Mouse (Mus musculus) midbrain, embryonic 14.5 days (tissue): ENCODE measurements at regions not wholly inside any gene's neighbourhood (a gene's known extent, or its start where the extent isn't known, plus 50 kb on each side); places are given as distances from the start of the nearest gene placed in this dataset.

Experiments used
- ATAC-seq: fragments of 200-750 bp; cut with Nextera tagmentation; 2 replicates; pipeline ENCODE4 v1.8.0; 2017; ENCODE audit warnings: moderate number of reproducible peaks, moderate library complexity; ENCODE audit not compliant: low FRiP score, low TSS enrichment
- DNase-seq: peaks from one replicate; pipeline ENCODE4 v3.0.0-alpha.2; 2015
- H3K27ac ChIP-seq: fragments of 300-500 bp; sonication (generic); replicated peaks from 2 replicates; pipeline ENCODE4 v1.5.1; 2014; ENCODE audit warnings: mild to moderate bottlenecking, low read depth, low read length, moderate library complexity
- H3K27me3 ChIP-seq: fragments of 300-500 bp; sonication (generic); 2 replicates; pipeline ENCODE4 v1.6.1; 2014; ENCODE audit warnings: low read length, control low read depth, mixed read lengths; ENCODE audit not compliant: control insufficient read depth, insufficient read depth
- H3K36me3 ChIP-seq: fragments of 300-500 bp; sonication (generic); 2 replicates; pipeline ENCODE4 v1.6.1; 2014; ENCODE audit warnings: low read length, control low read depth; ENCODE audit not compliant: control insufficient read depth, insufficient read depth
- H3K4me1 ChIP-seq: fragments of 300-500 bp; sonication (generic); 2 replicates; pipeline ENCODE4 v1.6.1; 2014; ENCODE audit warnings: mild to moderate bottlenecking, antibody characterized with exemption, low read length, control low read depth; ENCODE audit not compliant: control insufficient read depth, insufficient read depth
- H3K4me2 ChIP-seq: fragments of 300-500 bp; sonication (generic); 2 replicates; pipeline ENCODE4 v1.6.1; 2014; ENCODE audit warnings: mild to moderate bottlenecking, low read length, moderate library complexity
- H3K4me3 ChIP-seq: fragments of 300-500 bp; sonication (generic); replicated peaks from 2 replicates; pipeline ENCODE4 v1.5.1; 2014; ENCODE audit warnings: low read depth, low read length
- H3K9ac ChIP-seq: fragments of 300-500 bp; sonication (generic); replicated peaks from 2 replicates; pipeline ENCODE4 v1.6.1; 2014; ENCODE audit warnings: mild to moderate bottlenecking, low read length, moderate library complexity
- H3K9me3 ChIP-seq: fragments of 300-500 bp; sonication (generic); 2 replicates; pipeline ENCODE4 v1.6.1; 2016; ENCODE audit warnings: low read length, control low read depth, mixed read lengths; ENCODE audit not compliant: control insufficient read depth
- WGBS: fragments of 180-500 bp; shearing (Covaris S2); extraction: QIAGEN DNeasy Blood & Tissue Kit; methylation state at CpG from one replicate; pipeline ENCODE4 v1.1.7; 2014; 5-methylcytosine and 5-hydroxymethylcytosine counted together

DNA sequence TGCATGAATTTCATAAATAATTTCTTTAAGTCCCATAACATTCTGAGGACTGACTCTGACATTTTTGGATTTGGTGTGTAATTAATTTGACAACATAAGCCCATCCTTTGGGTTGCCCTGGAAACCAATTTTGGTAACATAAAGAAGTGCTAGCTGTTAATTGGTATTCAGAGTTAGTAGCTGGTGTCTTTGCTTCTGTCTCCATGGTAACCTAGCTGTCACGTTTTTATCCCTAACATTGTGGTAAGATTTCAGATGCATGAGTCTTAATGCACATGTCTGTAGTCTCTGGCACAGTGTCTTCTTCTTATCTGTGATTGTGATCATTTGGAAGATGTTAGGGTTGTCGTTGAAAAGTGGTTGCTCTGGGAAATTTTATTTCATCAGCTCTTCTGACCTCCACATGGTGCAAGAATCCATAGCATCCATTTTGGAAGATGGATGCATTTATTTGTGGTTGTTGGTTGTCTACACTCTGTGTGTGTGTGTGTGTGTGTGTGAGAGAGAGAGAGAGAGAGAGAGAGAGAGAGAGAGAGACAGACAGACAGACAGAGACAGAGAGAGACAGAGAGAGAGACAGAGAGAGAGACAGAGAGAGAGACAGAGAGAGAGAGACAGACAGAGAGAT is 255.1 kb downstream of the Plk2 start:
- DNase-seq (peak; percentile 87), ATAC-seq (peak; percentile 87)
- Histone ChIP-seq H3K4me3 (no peak overlapping the region), H3K4me1 (peaks cover 10% of the 10 kb centered on the region; the same call in 1 of the 2 replicates), H3K36me3 (no peaks in the 10 kb centered on the region), H3K27ac (peak overlapping the region; percentile 39), H3K9ac (no peak overlapping the region), H3K4me2 (no peak overlapping the region), H3K27me3 (no peaks in the 10 kb centered on the region), H3K9me3 (no peaks in the 10 kb centered on the region)
- 5% methylated on average over 2 of the region's 2 CpGs for WGBS

DNA sequence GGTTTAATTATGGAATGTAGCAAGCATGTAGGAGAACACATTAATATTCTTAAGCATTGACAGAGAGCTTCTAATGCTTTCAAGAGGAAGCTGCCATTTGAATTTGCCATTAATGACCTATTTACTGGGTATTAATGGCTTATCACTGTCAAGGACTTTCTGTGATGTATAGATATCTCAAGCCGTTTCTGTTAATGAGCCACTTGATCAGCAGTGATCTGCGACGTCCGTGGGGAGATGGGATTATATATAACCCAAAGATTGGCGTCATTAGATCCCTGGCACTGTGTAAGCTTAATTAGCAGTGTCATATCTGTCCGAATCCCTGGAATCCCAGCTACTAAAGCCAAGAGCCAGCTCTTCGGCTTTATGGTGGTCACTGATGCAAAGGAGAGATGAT is 257.4 kb downstream of the Plk2 start:
- Histone ChIP-seq H3K4me3 (no peak overlapping the region), H3K36me3 (no peaks in the 10 kb centered on the region), H3K9ac (no peak overlapping the region), H3K4me1 (peaks cover 10% of the 10 kb centered on the region; the same call in 1 of the 2 replicates), H3K9me3 (no peaks in the 10 kb centered on the region), H3K27me3 (no peaks in the 10 kb centered on the region), H3K27ac (no peak overlapping the region), H3K4me2 (no peak overlapping the region)
- ATAC-seq (no peak), DNase-seq (peak; percentile 46)
- 34% methylated on average over 7 of the region's 7 CpGs for WGBS

DNA sequence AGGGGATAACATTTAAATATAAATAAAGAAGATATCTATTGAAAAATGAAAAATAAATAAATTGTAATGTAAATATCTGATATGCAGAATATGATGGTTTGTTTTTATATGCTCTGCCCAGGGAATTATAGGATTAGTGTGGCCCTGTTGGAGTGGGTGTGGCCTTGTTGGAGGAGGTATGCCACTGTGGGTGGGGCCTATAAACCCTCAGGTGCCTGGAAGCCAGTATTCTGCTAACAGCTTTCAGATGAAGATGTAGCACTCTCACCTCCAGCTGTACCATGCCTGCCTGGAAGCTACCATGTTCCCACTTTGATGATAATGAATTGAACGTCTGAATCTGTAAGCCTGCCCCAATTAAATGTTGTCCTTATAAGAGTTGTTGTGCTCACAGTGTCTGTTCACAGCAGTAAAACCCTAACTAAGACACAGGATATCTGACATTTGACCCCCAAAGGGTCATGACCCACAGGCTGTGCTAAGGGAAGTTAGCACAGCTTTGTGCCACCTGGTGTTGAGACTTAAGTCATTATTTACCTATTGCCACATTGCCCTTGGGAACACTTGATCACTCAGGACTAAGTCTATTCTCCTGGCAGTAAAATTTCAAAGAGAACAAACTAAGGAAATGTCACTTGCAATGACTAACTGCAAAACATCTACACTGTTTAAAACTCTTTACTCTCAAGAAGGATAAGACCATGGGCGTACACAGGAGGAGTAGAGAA is 270.4 kb downstream of the Plk2 start:
- H3K27me3 ChIP-seq: no peaks in the 10 kb centered on the region
- no peaks in the 10 kb centered on the region for H3K36me3 ChIP-seq
- H3K27ac ChIP-seq: no peak overlapping the region
- no peaks in the 10 kb centered on the region for H3K9me3 ChIP-seq
- WGBS: 56% methylated on average over 2 of the region's 2 CpGs
- H3K4me3 ChIP-seq: no peak overlapping the region
- no peak overlapping the region for H3K9ac ChIP-seq
- no peak overlapping the region for H3K4me2 ChIP-seq
- DNase-seq: no peak
- ATAC-seq: no peak
- no peaks in the 10 kb centered on the region for H3K4me1 ChIP-seq

- DNase-seq (no peak), ATAC-seq (no peak)
- WGBS: 61% methylated on average over 7 of the region's 7 CpGs
Observed at GRCm38 (mm10) chr13:110667276-110667956, 272.6 kb downstream of the Plk2 start.

GRCm38 (mm10) chr13:110673536-110673935 is 278.7 kb downstream of the Plk2 start:
- ATAC-seq (no peak), DNase-seq (no peak)
- Histone ChIP-seq H3K9me3 (no peaks in the 10 kb centered on the region), H3K36me3 (no peaks in the 10 kb centered on the region), H3K27ac (no peak overlapping the region), H3K27me3 (no peaks in the 10 kb centered on the region), H3K4me1 (no peaks in the 10 kb centered on the region), H3K4me2 (no peak overlapping the region), H3K4me3 (no peak overlapping the region), H3K9ac (no peak overlapping the region)
- 62% methylated on average over 2 of the region's 2 CpGs for WGBS

More at GRCm38 (mm10) chr13:110667276-110667956, 272.6 kb downstream of the Plk2 start:
- Histone ChIP-seq H3K4me2 (no peak overlapping the region), H3K4me3 (no peak overlapping the region), H3K9me3 (no peaks in the 10 kb centered on the region), H3K36me3 (no peaks in the 10 kb centered on the region), H3K4me1 (no peaks in the 10 kb centered on the region), H3K27ac (no peak overlapping the region), H3K27me3 (no peaks in the 10 kb centered on the region), H3K9ac (no peak overlapping the region)

- Histone ChIP-seq H3K4me3 (no peak overlapping the region), H3K27ac (no peak overlapping the region), H3K4me2 (no peak overlapping the region), H3K36me3 (no peaks in the 10 kb centered on the region), H3K4me1 (no peaks in the 10 kb centered on the region), H3K27me3 (0 out of 2 replicates have a peak, but pooled peaks cover 5% of the 10 kb centered on the region), H3K9ac (no peak overlapping the region), H3K9me3 (no peaks in the 10 kb centered on the region)
- ATAC-seq: no peak
- peak; percentile 24 for DNase-seq
- WGBS: 75% methylated on average over 11 of the region's 11 CpGs
Observed at GRCm38 (mm10) chr13:110683259-110684041, 288.6 kb downstream of the Plk2 start.

DNA sequence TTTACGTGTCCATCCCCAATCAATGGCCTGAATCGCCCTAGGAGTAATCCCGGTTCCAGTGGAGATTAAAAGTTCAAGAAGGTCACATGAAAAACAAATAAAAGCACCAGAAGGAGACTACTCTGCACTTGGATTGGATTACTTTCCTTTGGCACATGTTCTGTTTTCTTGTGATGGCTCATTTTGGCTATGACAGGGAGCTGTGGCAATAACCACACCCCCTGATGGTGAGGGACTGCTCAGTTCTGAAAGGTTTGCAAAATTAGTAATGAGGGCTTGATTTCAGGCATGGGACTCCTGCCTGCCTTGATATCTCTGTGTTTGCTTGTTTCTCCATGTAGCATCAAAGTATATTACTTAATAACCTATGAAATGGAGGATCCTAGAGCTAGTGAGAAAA is 293.9 kb downstream of the Plk2 start:
- no peaks in the 10 kb centered on the region for H3K9me3 ChIP-seq
- no peaks in the 10 kb centered on the region for H3K4me1 ChIP-seq
- H3K27ac ChIP-seq: no peak overlapping the region
- H3K27me3 ChIP-seq: 0 out of 2 replicates have a peak, but pooled peaks cover 5% of the 10 kb centered on the region
- ATAC-seq: no peak
- H3K36me3 ChIP-seq: no peaks in the 10 kb centered on the region
- DNase-seq: no peak
- no peak overlapping the region for H3K4me2 ChIP-seq
- no peak overlapping the region for H3K9ac ChIP-seq
- H3K4me3 ChIP-seq: no peak overlapping the region
- 25% methylated on average over 3 of the region's 3 CpGs for WGBS

DNA sequence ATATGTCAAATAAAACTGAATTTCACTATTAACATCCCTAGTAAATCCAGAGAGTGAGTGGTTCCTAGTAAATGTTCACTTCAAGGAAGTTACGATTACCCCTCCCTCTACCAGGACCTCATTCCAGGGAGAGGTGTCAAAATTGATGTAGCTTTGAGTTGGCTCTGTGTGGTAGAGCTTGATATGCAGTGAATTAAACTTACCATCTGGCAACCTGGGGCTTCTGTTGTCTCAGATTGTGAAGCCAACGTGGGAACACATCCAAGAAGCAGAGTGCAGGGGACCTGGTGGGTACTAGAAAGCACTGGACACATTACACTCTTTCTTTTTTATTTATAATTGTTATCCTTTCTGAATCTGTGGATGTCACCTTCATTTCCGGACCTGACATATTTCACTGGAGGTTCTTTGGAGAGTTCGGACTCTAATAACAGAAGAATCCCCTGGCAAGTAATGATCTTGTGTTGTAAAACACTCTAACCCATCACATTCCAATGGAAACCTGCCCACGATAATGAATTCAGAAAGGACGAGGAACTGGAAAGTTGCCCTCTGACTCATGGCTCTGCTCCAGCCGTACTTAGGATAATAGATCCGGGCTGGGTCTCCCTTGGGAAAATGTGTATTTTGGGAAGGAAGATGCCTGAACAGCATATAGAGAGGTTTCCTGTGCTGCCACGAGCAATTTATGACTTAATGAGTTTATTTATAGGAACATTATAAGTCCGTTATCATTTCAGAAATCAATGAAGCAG is 295.8 kb downstream of the Plk2 start:
- WGBS: 55% methylated on average over 10 of the region's 10 CpGs
- H3K4me3 ChIP-seq: no peak overlapping the region
- H3K4me2 ChIP-seq: no peak overlapping the region
- H3K36me3 ChIP-seq: no peaks in the 10 kb centered on the region
- DNase-seq (peak; percentile 69), ATAC-seq (no peak)
- H3K4me1 ChIP-seq: no peaks in the 10 kb centered on the region
- no peaks in the 10 kb centered on the region for H3K9me3 ChIP-seq
- H3K27ac ChIP-seq: no peak overlapping the region
- H3K9ac ChIP-seq: no peak overlapping the region
- 0 out of 2 replicates have a peak, but pooled peaks cover 5% of the 10 kb centered on the region for H3K27me3 ChIP-seq
